Mouse (Mus musculus): ENCODE results near the gene Tmem132e. TPM values are rescaled to one million over a fixed set of nuclear protein-coding genes. Genes with fewer than 3 reads are reported as not detected.

Tmem132e gene
- 0.15 and 0.32 TPM in 2 replicates for polyA plus RNA-seq (2014; fragmentation: Nextera tagmentation; extraction: Ambion mirVana)

- H3K4me3 ChIP-seq (ENCODE audit: control insufficient read depth in 1 of 2, insufficient read depth in 1 of 2, low read depth in 1 of 2, low read length in 2 of 2): peak within 1 kb of the TSS; percentile 47
- peak within 1 kb of the TSS; percentile 90 for H3K4me2 ChIP-seq (ENCODE audit: low read length)
- WGBS: under 1% methylated on average over 73 of the region's 88 CpGs
- no peaks in the 10 kb centered on the region for H3K9me3 ChIP-seq (ENCODE audit: control insufficient read depth, low read length)
- no peak within 1 kb of the TSS for H3K27ac ChIP-seq (replicated peaks in 1 of 2; ENCODE audit: control insufficient read depth in 1 of 2, insufficient read depth in 1 of 2, low read depth in 2 of 2, low read length in 2 of 2)
- H3K4me1 ChIP-seq (ENCODE audit: control insufficient read depth in 2 of 2, insufficient read depth in 2 of 2, low read length in 2 of 2): peaks cover 4 to 25% of the 10 kb centered on the region in 2 experiments; a peak in 3 of 4 replicates
- no peaks in the 10 kb centered on the region for H3K36me3 ChIP-seq (ENCODE audit: control insufficient read depth, insufficient read depth, low read length)
- no peak for ATAC-seq (ENCODE audit: insufficient number of reproducible peaks, insufficient read depth, low FRiP score, low read depth)
- H3K27me3 ChIP-seq (ENCODE audit: control insufficient read depth, insufficient read depth, low read length): peaks cover 94% of the 10 kb centered on the region
- peak within 1 kb of the TSS; percentile 54; the same call in 1 of the 2 replicates for H3K9ac ChIP-seq (ENCODE audit: low read length)
These were observed at the start of gene Tmem132e for GRCm38 (mm10) chr11:82388371-82389313. Tmem132e (plus strand) TSS chr11:82388900.

- Histone ChIP-seq H3K9me3 (ENCODE audit: control insufficient read depth, low read length) (no peaks in the 10 kb centered on the region), H3K9ac (ENCODE audit: low read length) (no peak overlapping the region), H3K27me3 (ENCODE audit: control insufficient read depth, insufficient read depth, low read length) (no peaks in the 10 kb centered on the region), H3K4me1 (ENCODE audit: control insufficient read depth in 2 of 2, insufficient read depth in 2 of 2, low read length in 2 of 2) (peaks cover 3 to 6% of the 10 kb centered on the region in 2 experiments; a peak in 1 of 4 replicates), H3K36me3 (ENCODE audit: control insufficient read depth, insufficient read depth, low read length) (no peaks in the 10 kb centered on the region), H3K27ac (replicated peaks in 1 of 2; ENCODE audit: control insufficient read depth in 1 of 2, insufficient read depth in 1 of 2, low read depth in 2 of 2, low read length in 2 of 2) (peak overlapping the region; percentile 42 to 64), H3K4me2 (ENCODE audit: low read length) (0 out of 2 replicates have a peak overlapping the region, but pooled peaks have one; percentile 16), H3K4me3 (ENCODE audit: control insufficient read depth in 1 of 2, insufficient read depth in 1 of 2, low read depth in 1 of 2, low read length in 2 of 2) (no peak overlapping the region)
- ATAC-seq (ENCODE audit: insufficient number of reproducible peaks, insufficient read depth, low FRiP score, low read depth): peak; percentile 79
- under 1% methylated on average over 7 of the region's 7 CpGs for WGBS
These were observed 48.7 kb upstream of the Tmem132e start for GRCm38 (mm10) chr11:82339921-82340401.

GRCm38 (mm10) chr11:82340416-82340815 lies 48.3 kb upstream of the Tmem132e start:
- Histone ChIP-seq H3K4me1 (ENCODE audit: control insufficient read depth in 2 of 2, insufficient read depth in 2 of 2, low read length in 2 of 2) (peaks cover 3 to 6% of the 10 kb centered on the region in 2 experiments; a peak in 1 of 4 replicates), H3K9ac (ENCODE audit: low read length) (no peak overlapping the region), H3K27me3 (ENCODE audit: control insufficient read depth, insufficient read depth, low read length) (no peaks in the 10 kb centered on the region), H3K9me3 (ENCODE audit: control insufficient read depth, low read length) (no peaks in the 10 kb centered on the region), H3K4me2 (ENCODE audit: low read length) (0 out of 2 replicates have a peak overlapping the region, but pooled peaks have one; percentile 16), H3K27ac (replicated peaks in 1 of 2; ENCODE audit: control insufficient read depth in 1 of 2, insufficient read depth in 1 of 2, low read depth in 2 of 2, low read length in 2 of 2) (peak overlapping the region; percentile 42 to 64), H3K36me3 (ENCODE audit: control insufficient read depth, insufficient read depth, low read length) (no peaks in the 10 kb centered on the region), H3K4me3 (ENCODE audit: control insufficient read depth in 1 of 2, insufficient read depth in 1 of 2, low read depth in 1 of 2, low read length in 2 of 2) (no peak overlapping the region)
- no peak for ATAC-seq (ENCODE audit: insufficient number of reproducible peaks, insufficient read depth, low FRiP score, low read depth)
- 29% methylated on average over 6 of the region's 6 CpGs for WGBS

- H3K4me2 ChIP-seq (ENCODE audit: low read length): no peak overlapping the region
- 40% methylated on average over 2 of the region's 2 CpGs for WGBS
These were observed 47.8 kb upstream of the Tmem132e start for GRCm38 (mm10) chr11:82340900-82341299.

GRCm38 (mm10) chr11:82351039-82351438 lies 37.7 kb upstream of the Tmem132e start:
- H3K27ac ChIP-seq (replicated peaks in 1 of 2; ENCODE audit: control insufficient read depth in 1 of 2, insufficient read depth in 1 of 2, low read depth in 2 of 2, low read length in 2 of 2): no peak overlapping the region
- H3K4me2 ChIP-seq (ENCODE audit: low read length): no peak overlapping the region
- no peaks in the 10 kb centered on the region for H3K4me1 ChIP-seq (ENCODE audit: control insufficient read depth in 2 of 2, insufficient read depth in 2 of 2, low read length in 2 of 2)
- H3K4me3 ChIP-seq (ENCODE audit: control insufficient read depth in 1 of 2, insufficient read depth in 1 of 2, low read depth in 1 of 2, low read length in 2 of 2): no peak overlapping the region
- no peaks in the 10 kb centered on the region for H3K27me3 ChIP-seq (ENCODE audit: control insufficient read depth, insufficient read depth, low read length)
- no peak for ATAC-seq (ENCODE audit: insufficient number of reproducible peaks, insufficient read depth, low FRiP score, low read depth)
- no peaks in the 10 kb centered on the region for H3K36me3 ChIP-seq (ENCODE audit: control insufficient read depth, insufficient read depth, low read length)
- 68% methylated on average over 10 of the region's 10 CpGs for WGBS
- H3K9me3 ChIP-seq (ENCODE audit: control insufficient read depth, low read length): no peaks in the 10 kb centered on the region
- no peak overlapping the region for H3K9ac ChIP-seq (ENCODE audit: low read length)

More at GRCm38 (mm10) chr11:82340900-82341299, 47.8 kb upstream of the Tmem132e start:
- Histone ChIP-seq H3K9ac (ENCODE audit: low read length) (no peak overlapping the region), H3K36me3 (ENCODE audit: control insufficient read depth, insufficient read depth, low read length) (no peaks in the 10 kb centered on the region), H3K9me3 (ENCODE audit: control insufficient read depth, low read length) (no peaks in the 10 kb centered on the region), H3K4me1 (ENCODE audit: control insufficient read depth in 2 of 2, insufficient read depth in 2 of 2, low read length in 2 of 2) (peaks cover 5 to 6% of the 10 kb centered on the region in 2 experiments; a peak in 1 of 4 replicates), H3K27ac (replicated peaks in 1 of 2; ENCODE audit: control insufficient read depth in 1 of 2, insufficient read depth in 1 of 2, low read depth in 2 of 2, low read length in 2 of 2) (peak overlapping the region in 1 of 2 experiments; percentile 64; a peak in 2 of 4 replicates), H3K27me3 (ENCODE audit: control insufficient read depth, insufficient read depth, low read length) (no peaks in the 10 kb centered on the region), H3K4me3 (ENCODE audit: control insufficient read depth in 1 of 2, insufficient read depth in 1 of 2, low read depth in 1 of 2, low read length in 2 of 2) (no peak overlapping the region)
- ATAC-seq (ENCODE audit: insufficient number of reproducible peaks, insufficient read depth, low FRiP score, low read depth): no peak

- no peak overlapping the region for H3K4me3 ChIP-seq (ENCODE audit: control insufficient read depth in 1 of 2, insufficient read depth in 1 of 2, low read depth in 1 of 2, low read length in 2 of 2)
- WGBS: 75% methylated on average over 11 of the region's 11 CpGs
- no peaks in the 10 kb centered on the region for H3K4me1 ChIP-seq (ENCODE audit: control insufficient read depth in 2 of 2, insufficient read depth in 2 of 2, low read length in 2 of 2)
- H3K27ac ChIP-seq (replicated peaks in 1 of 2; ENCODE audit: control insufficient read depth in 1 of 2, insufficient read depth in 1 of 2, low read depth in 2 of 2, low read length in 2 of 2): no peak overlapping the region
- ATAC-seq (ENCODE audit: insufficient number of reproducible peaks, insufficient read depth, low FRiP score, low read depth): no peak
- no peaks in the 10 kb centered on the region for H3K36me3 ChIP-seq (ENCODE audit: control insufficient read depth, insufficient read depth, low read length)
- H3K9ac ChIP-seq (ENCODE audit: low read length): no peak overlapping the region
- no peak overlapping the region for H3K4me2 ChIP-seq (ENCODE audit: low read length)
- no peaks in the 10 kb centered on the region for H3K9me3 ChIP-seq (ENCODE audit: control insufficient read depth, low read length)
- H3K27me3 ChIP-seq (ENCODE audit: control insufficient read depth, insufficient read depth, low read length): peaks cover 3% of the 10 kb centered on the region; the same call in 1 of the 2 replicates
These were observed 18.5 kb upstream of the Tmem132e start for GRCm38 (mm10) chr11:82370151-82370550.

GRCm38 (mm10) chr11:82371577-82371976 lies 17.1 kb upstream of the Tmem132e start:
- H3K4me1 ChIP-seq (ENCODE audit: control insufficient read depth in 2 of 2, insufficient read depth in 2 of 2, low read length in 2 of 2): no peaks in the 10 kb centered on the region
- H3K27ac ChIP-seq (replicated peaks in 1 of 2; ENCODE audit: control insufficient read depth in 1 of 2, insufficient read depth in 1 of 2, low read depth in 2 of 2, low read length in 2 of 2): no peak overlapping the region
- no peak overlapping the region for H3K9ac ChIP-seq (ENCODE audit: low read length)
- H3K27me3 ChIP-seq (ENCODE audit: control insufficient read depth, insufficient read depth, low read length): peaks cover 3% of the 10 kb centered on the region; the same call in 1 of the 2 replicates
- H3K36me3 ChIP-seq (ENCODE audit: control insufficient read depth, insufficient read depth, low read length): no peaks in the 10 kb centered on the region
- H3K9me3 ChIP-seq (ENCODE audit: control insufficient read depth, low read length): no peaks in the 10 kb centered on the region
- WGBS: 56% methylated on average over 4 of the region's 4 CpGs
- H3K4me3 ChIP-seq (ENCODE audit: control insufficient read depth in 1 of 2, insufficient read depth in 1 of 2, low read depth in 1 of 2, low read length in 2 of 2): no peak overlapping the region
- H3K4me2 ChIP-seq (ENCODE audit: low read length): no peak overlapping the region
- no peak for ATAC-seq (ENCODE audit: insufficient number of reproducible peaks, insufficient read depth, low FRiP score, low read depth)

Data from heart, embryonic 14.5 days (tissue).